Mouse (Mus musculus) myocyte (in vitro differentiated cells): ENCODE measurements at regions not wholly inside any gene's neighbourhood (a gene's known extent, or its start where the extent isn't known, plus 50 kb on each side); places are given as distances from the start of the nearest gene placed in this dataset.

ENCODE experiments used
- H3K27me3 ChIP-seq: one replicate; pipeline ENCODE4 v1.6.1; 2011; ENCODE audit not compliant: control insufficient read depth, insufficient read depth, insufficient read length
- H3K36me3 ChIP-seq: one replicate; pipeline ENCODE4 v1.6.1; 2011; ENCODE audit not compliant: control insufficient read depth, insufficient read depth
- H3K4me2 ChIP-seq: one replicate; pipeline ENCODE4 v1.6.1; 2011; ENCODE audit warnings: low read depth, control low read depth
- H3K4me3 ChIP-seq: one replicate; pipeline ENCODE4 v1.5.1; 2011; ENCODE audit warnings: mild to moderate bottlenecking, control low read depth, moderate library complexity
- H3K79me2 ChIP-seq: one replicate; pipeline ENCODE4 v1.6.1; 2011; ENCODE audit not compliant: control insufficient read depth, insufficient read depth
- H3ac ChIP-seq: one replicate; pipeline ENCODE4 v1.6.1; 2011; ENCODE audit not compliant: control insufficient read depth, insufficient read length
- CEBPB ChIP-seq: IDR thresholded peaks from 2 replicates; pipeline ENCODE4 v1.6.1; 2011; ENCODE audit warnings: mild to moderate bottlenecking, moderate library complexity; ENCODE audit not compliant: poor library complexity, insufficient read depth, severe bottlenecking
- E2F4 ChIP-seq: IDR thresholded peaks from one replicate; pipeline ENCODE4 v1.6.1; 2011; ENCODE audit warnings: mild to moderate bottlenecking, control low read depth, moderate library complexity; ENCODE audit not compliant: insufficient read depth
- MAX ChIP-seq: IDR thresholded peaks from one replicate; pipeline ENCODE4 v1.6.1; 2011; ENCODE audit warnings: low read depth, mild to moderate bottlenecking, control low read depth
- MYOD1 ChIP-seq, 3 experiments: IDR thresholded peaks; one replicate each; pipeline ENCODE4 v1.6.1; 2011; ENCODE audit warnings: control low read depth in 2 of 3, low read depth in 2 of 3, mild to moderate bottlenecking in 2 of 3, moderate library complexity in 1 of 3; ENCODE audit not compliant: insufficient read length in 2 of 3, control insufficient read depth in 1 of 3
- MYOG ChIP-seq, 3 experiments: IDR thresholded peaks; one replicate each; pipeline ENCODE4 v1.6.1; 2011; ENCODE audit warnings: control low read depth in 2 of 3, low read depth in 2 of 3, mild to moderate bottlenecking in 2 of 3; ENCODE audit not compliant: insufficient read length in 2 of 3, control insufficient read depth in 1 of 3, insufficient read depth in 1 of 3
- POLR2A ChIP-seq: IDR thresholded peaks from one replicate; pipeline ENCODE4 v1.6.1; 2011; ENCODE audit warnings: low read depth, mild to moderate bottlenecking, control low read depth, moderate library complexity; ENCODE audit not compliant: insufficient read length
- POLR2AphosphoS2 ChIP-seq: IDR thresholded peaks from one replicate; pipeline ENCODE4 v1.6.1; 2011; ENCODE audit warnings: low read depth, control low read depth; ENCODE audit not compliant: insufficient read length
- REST ChIP-seq: IDR thresholded peaks from one replicate; pipeline ENCODE4 v1.6.1; 2011; ENCODE audit warnings: mild to moderate bottlenecking, control low read depth, moderate library complexity; ENCODE audit not compliant: insufficient read depth, insufficient read length
- SRF ChIP-seq: IDR thresholded peaks from one replicate; pipeline ENCODE4 v1.6.1; 2011; ENCODE audit warnings: low read depth; ENCODE audit not compliant: control insufficient read depth, insufficient read length
- TCF12 ChIP-seq: IDR thresholded peaks from one replicate; pipeline ENCODE4 v1.6.1; 2011; ENCODE audit warnings: mild to moderate bottlenecking, control low read depth; ENCODE audit not compliant: poor library complexity, insufficient read depth, severe bottlenecking
- TCF3 ChIP-seq: IDR thresholded peaks from one replicate; pipeline ENCODE4 v1.6.1; 2011; ENCODE audit warnings: low read depth, control low read depth; ENCODE audit not compliant: insufficient read length
- USF1 ChIP-seq: IDR thresholded peaks from one replicate; pipeline ENCODE4 v1.6.1; 2011; ENCODE audit warnings: low read depth, mild to moderate bottlenecking, control low read depth, moderate library complexity

GRCm38 (mm10) chr7:124785896-124786295 is 658.6 kb upstream of the Kdm8 start:
- TF ChIP-seq TCF12 (no peak), E2F4 (no peak), USF1 (no peak), POLR2AphosphoS2 (no peak), CEBPB (no peak), MAX (no peak), MYOG (IDR thresholded peaks at IDR 0.05; ENCODE audit: control insufficient read depth in 1 of 3, insufficient read depth in 1 of 3, insufficient read length in 2 of 3, low read depth in 2 of 3) (no peak), REST (no peak), SRF (no peak), POLR2A (no peak), TCF3 (no peak), MYOD1 (IDR thresholded peaks at IDR 0.05; ENCODE audit: control insufficient read depth in 1 of 3, insufficient read length in 2 of 3, low read depth in 2 of 3) (no peak)
- Histone ChIP-seq H3K4me2 (no peak overlapping the region), H3K4me3 (no peak overlapping the region), H3K36me3 (no peaks in the 10 kb centered on the region), H3K27me3 (no peaks in the 10 kb centered on the region), H3ac (no peak overlapping the region), H3K79me2 (no peaks in the 10 kb centered on the region)

GRCm38 (mm10) chr7:124788781-124789180 is 655.7 kb upstream of the Kdm8 start:
- Histone ChIP-seq H3K27me3 (no peaks in the 10 kb centered on the region), H3K4me2 (no peak overlapping the region), H3K79me2 (no peaks in the 10 kb centered on the region), H3ac (no peak overlapping the region), H3K4me3 (no peak overlapping the region), H3K36me3 (no peaks in the 10 kb centered on the region)
- TF ChIP-seq MYOD1 (IDR thresholded peaks at IDR 0.05; ENCODE audit: control insufficient read depth in 1 of 3, insufficient read length in 2 of 3, low read depth in 2 of 3) = no peak
- TF ChIP-seq E2F4 = no peak
- no peak for TF ChIP-seq TCF3
- no peak for TF ChIP-seq USF1
- no peak for TF ChIP-seq POLR2A
- TF ChIP-seq POLR2AphosphoS2 = no peak
- no peak for TF ChIP-seq SRF
- TF ChIP-seq REST = no peak
- TF ChIP-seq MAX = no peak
- no peak for TF ChIP-seq TCF12
- TF ChIP-seq MYOG (IDR thresholded peaks at IDR 0.05; ENCODE audit: control insufficient read depth in 1 of 3, insufficient read depth in 1 of 3, insufficient read length in 2 of 3, low read depth in 2 of 3) = no peak
- TF ChIP-seq CEBPB = no peak

- H3K4me2 ChIP-seq = no peak overlapping the region
- no peak overlapping the region for H3K4me3 ChIP-seq
- no peaks in the 10 kb centered on the region for H3K27me3 ChIP-seq
- H3K79me2 ChIP-seq = no peaks in the 10 kb centered on the region
- no peak for TF ChIP-seq SRF
- no peak for TF ChIP-seq CEBPB
- H3ac ChIP-seq = no peak overlapping the region
- H3K36me3 ChIP-seq = no peaks in the 10 kb centered on the region
Observed at GRCm38 (mm10) chr7:124803101-124803500, 641.4 kb upstream of the Kdm8 start.

- TF ChIP-seq MAX (no peak), REST (no peak), SRF (no peak), POLR2AphosphoS2 (no peak), POLR2A (no peak), CEBPB (no peak), E2F4 (no peak), TCF3 (no peak), MYOD1 (IDR thresholded peaks at IDR 0.05; ENCODE audit: control insufficient read depth in 1 of 3, insufficient read length in 2 of 3, low read depth in 2 of 3) (no peak), MYOG (IDR thresholded peaks at IDR 0.05; ENCODE audit: control insufficient read depth in 1 of 3, insufficient read depth in 1 of 3, insufficient read length in 2 of 3, low read depth in 2 of 3) (no peak), USF1 (no peak), TCF12 (no peak)
- Histone ChIP-seq H3K36me3 (no peaks in the 10 kb centered on the region), H3K79me2 (no peaks in the 10 kb centered on the region), H3K4me3 (no peak overlapping the region), H3K27me3 (no peaks in the 10 kb centered on the region), H3K4me2 (no peak overlapping the region), H3ac (no peak overlapping the region)
Observed at GRCm38 (mm10) chr7:124834692-124835091, 609.8 kb upstream of the Kdm8 start.

GRCm38 (mm10) chr7:124836531-124836930 is 607.9 kb upstream of the Kdm8 start:
- H3K27me3 ChIP-seq = no peaks in the 10 kb centered on the region
- H3K36me3 ChIP-seq = no peaks in the 10 kb centered on the region
- H3ac ChIP-seq = no peak overlapping the region
- H3K4me3 ChIP-seq = no peak overlapping the region
- TF ChIP-seq USF1 = no peak
- TF ChIP-seq SRF = no peak
- TF ChIP-seq MAX = no peak
- TF ChIP-seq MYOG (IDR thresholded peaks at IDR 0.05; ENCODE audit: control insufficient read depth in 1 of 3, insufficient read depth in 1 of 3, insufficient read length in 2 of 3, low read depth in 2 of 3) = no peak
- no peak for TF ChIP-seq CEBPB
- TF ChIP-seq MYOD1 (IDR thresholded peaks at IDR 0.05; ENCODE audit: control insufficient read depth in 1 of 3, insufficient read length in 2 of 3, low read depth in 2 of 3) = no peak
- TF ChIP-seq REST = no peak
- TF ChIP-seq TCF12 = no peak
- no peak for TF ChIP-seq POLR2A
- no peak for TF ChIP-seq TCF3
- TF ChIP-seq POLR2AphosphoS2 = no peak
- no peaks in the 10 kb centered on the region for H3K79me2 ChIP-seq
- H3K4me2 ChIP-seq = no peak overlapping the region
